Mouse (Mus musculus) ES-E14 (cell line): ENCODE data around the gene Srm.

Source experiments
- MAFK ChIP-seq: IDR thresholded peaks from 2 replicates; pipeline ENCODE4 v1.6.1; 2014; ENCODE audit warnings: mild to moderate bottlenecking, low read depth, low read length, inconsistent platforms; ENCODE audit not compliant: insufficient read depth
- ZC3H11A ChIP-seq: IDR thresholded peaks from 2 replicates; pipeline ENCODE4 v1.6.1; 2012; ENCODE audit warnings: low read depth, mild to moderate bottlenecking, inconsistent platforms, low read length, borderline replicate concordance

GRCm38 (mm10) chr4:148589565-148589964, 1.7 kb upstream of the Srm start:
- TF ChIP-seq MAFK (no peak), ZC3H11A (no peak)
